Mouse (Mus musculus): Measurements from ENCODE around the gene Rftn1. TPM values are rescaled to one million over a fixed set of nuclear protein-coding genes. Genes with fewer than 3 reads are reported as not detected.
"Not testable (repeated sequence)": the region's sequence is repeated elsewhere in the genome, so short reads cannot be mapped to it uniquely, and the experiment has no call there.

Rftn1 gene
- total and polyA plus RNA-seq, 2 experiments from 2014 or later = 36.5 to 54.8 TPM

DNA sequence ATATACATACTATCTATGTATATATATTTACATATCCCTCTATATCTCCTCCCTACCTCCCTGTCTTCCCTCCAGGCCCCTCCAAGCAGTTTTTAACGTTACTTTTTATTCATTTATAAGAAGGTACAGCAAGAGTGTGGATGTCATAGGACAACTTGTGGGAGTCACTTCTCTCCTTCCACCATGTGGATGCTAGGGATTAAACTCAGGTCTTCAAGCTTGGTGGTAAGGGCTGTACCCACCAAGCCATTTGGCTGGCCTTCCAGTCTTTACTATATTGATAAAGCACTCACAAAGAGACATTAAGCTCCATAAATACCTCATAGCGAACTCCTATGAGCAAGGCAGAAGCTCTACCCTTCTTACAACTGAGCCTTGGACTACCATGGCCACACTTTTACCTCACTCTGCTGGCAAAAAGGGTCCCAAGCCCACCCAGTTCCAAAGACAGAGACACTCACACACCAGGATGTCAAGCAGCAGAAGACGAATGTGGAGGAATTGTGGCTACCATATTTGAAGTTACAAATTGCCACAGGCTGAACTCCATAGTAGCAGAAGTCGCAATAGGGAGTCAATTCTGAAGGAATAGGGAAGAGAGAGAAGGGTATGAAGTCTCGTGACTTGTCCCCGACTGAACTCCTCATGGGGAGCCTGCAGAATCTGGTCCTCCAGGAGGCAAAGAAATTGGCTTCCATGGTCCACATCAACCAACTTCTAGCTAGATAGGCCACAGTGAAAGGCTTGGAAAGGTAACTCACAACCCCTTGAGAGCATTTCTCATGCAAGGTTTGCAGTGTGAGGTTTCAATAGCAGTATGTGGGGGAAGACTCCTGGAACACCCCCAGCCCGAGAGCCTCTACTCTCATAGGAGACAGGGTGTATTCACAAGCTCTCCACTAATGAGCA, 17.9 kb upstream of the Rftn1 start:
- Histone ChIP-seq H3K4me3 (ENCODE audit: low read depth, low read length) (no peak overlapping the region), H3K4me1 (ENCODE audit: control insufficient read depth, insufficient read depth) (no peaks in the 10 kb centered on the region), H3K27ac (ENCODE audit: low read depth) (no peak overlapping the region), H3K27me3 (ENCODE audit: control insufficient read depth, insufficient read depth, low read length) (no peaks in the 10 kb centered on the region), H3K9me3 (replicated peaks; ENCODE audit: control insufficient read depth, low read length) (no peaks in the 10 kb centered on the region), H3K9ac (replicated peaks; ENCODE audit: low read depth, low read length) (no peak overlapping the region), H3K4me2 (ENCODE audit: low read depth, low read length) (no peak overlapping the region), H3K36me3 (replicated peaks; ENCODE audit: control insufficient read depth, insufficient read depth, low read length) (no peaks in the 10 kb centered on the region)
- DNase-seq (ENCODE audit: low spot score) = no peak
- no peak for ATAC-seq (ENCODE audit: insufficient read depth, low read depth)
- WGBS = 84% methylated on average over 7 of the region's 7 CpGs
- TF ChIP-seq EP300 (IDR thresholded peaks at IDR 0.05; ENCODE audit: low read depth) (no peak), CTCF (IDR thresholded peaks at IDR 0.05; ENCODE audit: low read depth) (no peak)

- H3K36me3 ChIP-seq (replicated peaks; ENCODE audit: control insufficient read depth, insufficient read depth, low read length); H3K27me3 ChIP-seq (ENCODE audit: control insufficient read depth, insufficient read depth, low read length); H3K9me3 ChIP-seq (replicated peaks; ENCODE audit: control insufficient read depth, low read length); H3K9ac ChIP-seq (replicated peaks; ENCODE audit: low read depth, low read length); DNase-seq (ENCODE audit: low spot score); H3K4me1 ChIP-seq (ENCODE audit: control insufficient read depth, insufficient read depth); H3K27ac ChIP-seq (ENCODE audit: low read depth); ATAC-seq (ENCODE audit: insufficient read depth, low read depth); H3K4me2 ChIP-seq (ENCODE audit: low read depth, low read length); H3K4me3 ChIP-seq (ENCODE audit: low read depth, low read length): not testable (repeated sequence)
- 86% methylated on average over 1 of the region's 1 CpGs for WGBS
These were observed 15.8 kb upstream of the Rftn1 start for GRCm38 (mm10) chr17:50206262-50206661.

- not testable (repeated sequence) for H3K4me2 ChIP-seq (ENCODE audit: low read depth, low read length); H3K9ac ChIP-seq (replicated peaks; ENCODE audit: low read depth, low read length); H3K9me3 ChIP-seq (replicated peaks; ENCODE audit: control insufficient read depth, low read length); DNase-seq (ENCODE audit: low spot score); H3K4me3 ChIP-seq (ENCODE audit: low read depth, low read length); H3K27me3 ChIP-seq (ENCODE audit: control insufficient read depth, insufficient read depth, low read length); H3K27ac ChIP-seq (ENCODE audit: low read depth); ATAC-seq (ENCODE audit: insufficient read depth, low read depth); H3K4me1 ChIP-seq (ENCODE audit: control insufficient read depth, insufficient read depth); H3K36me3 ChIP-seq (replicated peaks; ENCODE audit: control insufficient read depth, insufficient read depth, low read length)
- 72% methylated on average over 2 of the region's 2 CpGs for WGBS
These were observed 15.4 kb upstream of the Rftn1 start for GRCm38 (mm10) chr17:50205840-50206239.

GRCm38 (mm10) chr17:50205152-50205782, 14.8 kb upstream of the Rftn1 start:
- DNase-seq (ENCODE audit: low spot score) = no peak
- 70% methylated on average over 1 of the region's 1 CpGs for WGBS
- Histone ChIP-seq H3K36me3 (replicated peaks; ENCODE audit: control insufficient read depth, insufficient read depth, low read length) (no peaks in the 10 kb centered on the region), H3K9ac (replicated peaks; ENCODE audit: low read depth, low read length) (no peak overlapping the region), H3K4me3 (ENCODE audit: low read depth, low read length) (no peak overlapping the region), H3K27ac (ENCODE audit: low read depth) (no peak overlapping the region), H3K9me3 (replicated peaks; ENCODE audit: control insufficient read depth, low read length) (no peaks in the 10 kb centered on the region), H3K27me3 (ENCODE audit: control insufficient read depth, insufficient read depth, low read length) (no peaks in the 10 kb centered on the region), H3K4me1 (ENCODE audit: control insufficient read depth, insufficient read depth) (no peaks in the 10 kb centered on the region; the same call in 1 of the 2 replicates), H3K4me2 (ENCODE audit: low read depth, low read length) (no peak overlapping the region)
- TF ChIP-seq EP300 (IDR thresholded peaks at IDR 0.05; ENCODE audit: low read depth) (no peak), CTCF (IDR thresholded peaks at IDR 0.05; ENCODE audit: low read depth) (no peak)
- ATAC-seq (ENCODE audit: insufficient read depth, low read depth) = no peak

GRCm38 (mm10) chr17:50201828-50202445, 11.5 kb upstream of the Rftn1 start:
- H3K9me3 ChIP-seq (replicated peaks; ENCODE audit: control insufficient read depth, low read length) = no peaks in the 10 kb centered on the region
- DNase-seq (ENCODE audit: low spot score) (no peak), ATAC-seq (ENCODE audit: insufficient read depth, low read depth) (no peak)
- no peaks in the 10 kb centered on the region for H3K36me3 ChIP-seq (replicated peaks; ENCODE audit: control insufficient read depth, insufficient read depth, low read length)
- no peak overlapping the region for H3K4me2 ChIP-seq (ENCODE audit: low read depth, low read length)
- H3K27me3 ChIP-seq (ENCODE audit: control insufficient read depth, insufficient read depth, low read length) = no peaks in the 10 kb centered on the region
- no peaks in the 10 kb centered on the region; the same call in 1 of the 2 replicates for H3K4me1 ChIP-seq (ENCODE audit: control insufficient read depth, insufficient read depth)
- H3K27ac ChIP-seq (ENCODE audit: low read depth) = no peak overlapping the region
- TF ChIP-seq EP300 (IDR thresholded peaks at IDR 0.05; ENCODE audit: low read depth) (no peak), CTCF (IDR thresholded peaks at IDR 0.05; ENCODE audit: low read depth) (no peak)
- WGBS = 86% methylated on average over 12 of the region's 12 CpGs
- no peak overlapping the region for H3K9ac ChIP-seq (replicated peaks; ENCODE audit: low read depth, low read length)
- no peak overlapping the region for H3K4me3 ChIP-seq (ENCODE audit: low read depth, low read length)

Data from heart, postnatal 0 days (tissue).